Mouse (Mus musculus): Measurements from ENCODE around the gene Zdhhc6. TPM values are rescaled to one million over a fixed set of nuclear protein-coding genes. Genes with fewer than 3 reads are reported as not detected.

Gene Zdhhc6
- polyA plus RNA-seq, 1 experiment: 37.4 TPM

DNA sequence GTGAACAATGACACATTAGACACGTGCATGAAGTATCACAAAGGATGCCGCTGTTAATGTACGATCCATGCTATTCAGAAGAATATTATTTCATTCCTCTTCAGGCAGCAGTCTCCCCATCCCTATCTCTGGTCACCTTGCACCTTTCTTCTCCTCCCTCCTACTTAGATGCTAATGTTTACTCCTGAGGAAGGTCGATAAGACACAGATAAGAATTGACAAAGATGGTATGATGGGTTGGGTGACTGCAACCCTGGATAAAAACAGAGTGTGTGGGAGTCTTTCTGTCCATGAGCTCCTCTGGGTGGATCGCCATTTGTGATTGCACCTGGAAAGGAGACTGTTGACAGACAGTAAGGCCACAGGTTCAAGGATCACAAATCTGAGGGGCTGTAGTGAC is 57.3 kb downstream of the Zdhhc6 start:
- no peak overlapping the region for H3K4me2 ChIP-seq (ENCODE audit: low read depth)
- TF ChIP-seq MAX (IDR thresholded peaks at IDR 0.05; ENCODE audit: low read depth) (no peak), USF1 (IDR thresholded peaks at IDR 0.05; ENCODE audit: low read depth) (no peak), E2F4 (IDR thresholded peaks at IDR 0.05; ENCODE audit: insufficient read depth) (no peak), POLR2AphosphoS2 (IDR thresholded peaks at IDR 0.05; ENCODE audit: insufficient read length, low read depth) (no peak), REST (IDR thresholded peaks at IDR 0.05; ENCODE audit: insufficient read depth, insufficient read length) (no peak), CEBPB (IDR thresholded peaks at IDR 0.05; ENCODE audit: insufficient read depth, poor library complexity, severe bottlenecking) (no peak), MYOG (IDR thresholded peaks at IDR 0.05; ENCODE audit: control insufficient read depth in 1 of 3, insufficient read depth in 1 of 3, insufficient read length in 2 of 3, low read depth in 2 of 3) (no peak), POLR2A (IDR thresholded peaks at IDR 0.05; ENCODE audit: insufficient read length, low read depth) (no peak), MYOD1 (IDR thresholded peaks at IDR 0.05; ENCODE audit: control insufficient read depth in 1 of 3, insufficient read length in 2 of 3, low read depth in 2 of 3) (no peak), SRF (IDR thresholded peaks at IDR 0.05; ENCODE audit: control insufficient read depth, insufficient read length, low read depth) (no peak), TCF3 (IDR thresholded peaks at IDR 0.05; ENCODE audit: insufficient read length, low read depth) (no peak), TCF12 (IDR thresholded peaks at IDR 0.05; ENCODE audit: insufficient read depth, poor library complexity, severe bottlenecking) (no peak)

DNA sequence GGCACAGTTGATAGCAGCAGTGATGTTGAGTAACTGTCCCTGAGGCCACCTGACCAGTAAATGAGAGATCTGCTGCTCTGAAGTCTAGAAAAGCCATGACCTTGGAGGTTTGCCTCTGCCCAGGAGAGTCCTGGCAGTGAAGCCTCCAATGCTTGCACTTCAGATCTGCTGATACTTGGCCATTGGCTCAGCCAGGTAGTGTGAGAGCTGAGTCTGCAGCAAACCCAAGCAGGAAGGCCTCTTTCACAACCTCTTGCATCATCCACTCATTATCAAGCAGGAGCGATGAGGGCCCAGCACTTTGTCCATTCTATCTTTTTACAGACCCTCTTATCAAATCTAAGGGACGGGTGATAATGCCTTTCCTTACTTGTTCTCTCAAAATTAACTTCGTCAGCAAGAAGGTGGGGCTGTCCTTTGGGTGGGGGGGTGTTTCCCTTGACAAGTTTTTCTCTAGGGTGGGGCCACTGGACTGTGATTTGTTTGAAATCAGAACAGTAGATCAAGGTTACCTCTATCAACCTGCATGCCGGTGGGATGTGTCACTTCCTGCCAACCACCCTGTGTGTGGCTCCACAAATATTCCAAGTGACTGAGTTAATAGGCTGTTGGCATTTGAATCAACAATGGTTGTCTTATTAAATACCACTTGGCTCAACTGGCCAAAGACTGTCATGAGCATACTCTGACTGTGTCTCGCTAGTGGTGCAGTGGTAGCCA is 58.0 kb downstream of the Zdhhc6 start:
- TF ChIP-seq MAX (IDR thresholded peaks at IDR 0.05; ENCODE audit: low read depth) (no peak), CEBPB (IDR thresholded peaks at IDR 0.05; ENCODE audit: insufficient read depth, poor library complexity, severe bottlenecking) (peak; percentile 64; the same call in 1 of the 2 replicates)
- H3K4me2 ChIP-seq (ENCODE audit: low read depth): no peak overlapping the region
- no peak overlapping the region for H3ac ChIP-seq (ENCODE audit: control insufficient read depth, insufficient read length)
- H3K27me3 ChIP-seq (ENCODE audit: control insufficient read depth, insufficient read depth, insufficient read length): no peaks in the 10 kb centered on the region
- H3K79me2 ChIP-seq (ENCODE audit: control insufficient read depth, insufficient read depth): no peaks in the 10 kb centered on the region
- H3K36me3 ChIP-seq (ENCODE audit: control insufficient read depth, insufficient read depth): no peaks in the 10 kb centered on the region
- H3K4me3 ChIP-seq: no peak overlapping the region

More for the DNA sequence above, 57.3 kb downstream of the Zdhhc6 start:
- H3K4me3 ChIP-seq: no peak overlapping the region
- no peaks in the 10 kb centered on the region for H3K36me3 ChIP-seq (ENCODE audit: control insufficient read depth, insufficient read depth)
- no peaks in the 10 kb centered on the region for H3K27me3 ChIP-seq (ENCODE audit: control insufficient read depth, insufficient read depth, insufficient read length)
- H3ac ChIP-seq (ENCODE audit: control insufficient read depth, insufficient read length): no peak overlapping the region
- no peaks in the 10 kb centered on the region for H3K79me2 ChIP-seq (ENCODE audit: control insufficient read depth, insufficient read depth)

DNA sequence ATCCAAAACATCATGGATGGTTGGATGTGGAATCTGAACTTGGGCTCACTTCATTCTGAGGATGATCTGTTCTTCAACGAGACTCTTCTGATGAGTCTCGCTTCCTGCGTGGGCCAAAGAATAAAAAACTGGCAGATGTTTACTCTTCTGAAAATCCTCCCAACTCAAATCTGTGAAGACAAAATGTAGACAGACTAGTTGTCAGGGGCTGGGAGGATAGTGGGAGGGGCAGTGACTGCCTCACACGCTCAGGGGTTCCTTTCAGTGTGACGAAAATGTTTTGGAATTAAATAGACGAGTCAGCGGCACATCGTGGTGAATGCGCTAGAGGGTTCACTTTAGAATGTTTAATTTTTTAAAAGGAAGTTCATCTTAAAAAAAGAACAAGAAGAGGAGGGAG is 59.7 kb downstream of the Zdhhc6 start:
- Histone ChIP-seq H3K27me3 (ENCODE audit: control insufficient read depth, insufficient read depth, insufficient read length) (no peaks in the 10 kb centered on the region), H3K4me3 (no peak overlapping the region), H3K4me2 (ENCODE audit: low read depth) (no peak overlapping the region), H3K79me2 (ENCODE audit: control insufficient read depth, insufficient read depth) (no peaks in the 10 kb centered on the region), H3K36me3 (ENCODE audit: control insufficient read depth, insufficient read depth) (no peaks in the 10 kb centered on the region), H3ac (ENCODE audit: control insufficient read depth, insufficient read length) (no peak overlapping the region)
- TF ChIP-seq USF1 (IDR thresholded peaks at IDR 0.05; ENCODE audit: low read depth) (no peak), POLR2AphosphoS2 (IDR thresholded peaks at IDR 0.05; ENCODE audit: insufficient read length, low read depth) (no peak), REST (IDR thresholded peaks at IDR 0.05; ENCODE audit: insufficient read depth, insufficient read length) (no peak), MYOD1 (IDR thresholded peaks at IDR 0.05; ENCODE audit: control insufficient read depth in 1 of 3, insufficient read length in 2 of 3, low read depth in 2 of 3) (no peak), CEBPB (IDR thresholded peaks at IDR 0.05; ENCODE audit: insufficient read depth, poor library complexity, severe bottlenecking) (no peak), POLR2A (IDR thresholded peaks at IDR 0.05; ENCODE audit: insufficient read length, low read depth) (no peak), MAX (IDR thresholded peaks at IDR 0.05; ENCODE audit: low read depth) (no peak), MYOG (IDR thresholded peaks at IDR 0.05; ENCODE audit: control insufficient read depth in 1 of 3, insufficient read depth in 1 of 3, insufficient read length in 2 of 3, low read depth in 2 of 3) (no peak), TCF12 (IDR thresholded peaks at IDR 0.05; ENCODE audit: insufficient read depth, poor library complexity, severe bottlenecking) (no peak), E2F4 (IDR thresholded peaks at IDR 0.05; ENCODE audit: insufficient read depth) (no peak), SRF (IDR thresholded peaks at IDR 0.05; ENCODE audit: control insufficient read depth, insufficient read length, low read depth) (no peak), TCF3 (IDR thresholded peaks at IDR 0.05; ENCODE audit: insufficient read length, low read depth) (no peak)

DNA sequence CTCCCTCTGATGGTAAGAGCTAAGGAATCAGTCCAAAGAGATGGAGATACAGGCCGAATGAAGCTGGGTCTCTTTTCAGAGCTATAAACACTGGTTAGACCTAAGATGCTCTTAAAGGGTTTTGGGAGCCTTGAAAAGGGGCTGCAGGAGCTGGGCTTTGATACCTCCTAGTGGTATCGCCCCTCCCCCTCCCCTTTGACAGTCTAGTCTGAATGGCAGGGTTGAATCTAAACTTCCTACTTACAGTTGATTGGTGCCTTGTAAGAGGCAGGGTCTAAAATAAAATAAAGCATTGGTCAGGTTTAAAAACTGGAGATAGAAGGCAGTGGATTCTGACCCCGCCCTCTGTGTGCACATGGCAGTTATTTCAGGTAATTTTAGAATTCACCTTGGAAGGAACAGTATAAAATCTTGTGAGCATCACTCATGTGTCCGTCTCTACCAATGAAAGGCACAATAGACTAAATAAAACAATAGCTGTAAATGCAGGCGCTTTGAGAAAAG is 61.3 kb downstream of the Zdhhc6 start:
- H3ac ChIP-seq (ENCODE audit: control insufficient read depth, insufficient read length): peak overlapping the region; percentile 25
- no peaks in the 10 kb centered on the region for H3K27me3 ChIP-seq (ENCODE audit: control insufficient read depth, insufficient read depth, insufficient read length)
- no peaks in the 10 kb centered on the region for H3K79me2 ChIP-seq (ENCODE audit: control insufficient read depth, insufficient read depth)
- peak overlapping the region; percentile 60 for H3K4me3 ChIP-seq
- no peaks in the 10 kb centered on the region for H3K36me3 ChIP-seq (ENCODE audit: control insufficient read depth, insufficient read depth)
- no peak for TF ChIP-seq TCF3 (IDR thresholded peaks at IDR 0.05; ENCODE audit: insufficient read length, low read depth)
- TF ChIP-seq MYOD1 (IDR thresholded peaks at IDR 0.05; ENCODE audit: control insufficient read depth in 1 of 3, insufficient read length in 2 of 3, low read depth in 2 of 3): no peak
- no peak for TF ChIP-seq CEBPB (IDR thresholded peaks at IDR 0.05; ENCODE audit: insufficient read depth, poor library complexity, severe bottlenecking)
- TF ChIP-seq USF1 (IDR thresholded peaks at IDR 0.05; ENCODE audit: low read depth): no peak
- no peak for TF ChIP-seq POLR2A (IDR thresholded peaks at IDR 0.05; ENCODE audit: insufficient read length, low read depth)
- TF ChIP-seq SRF (IDR thresholded peaks at IDR 0.05; ENCODE audit: control insufficient read depth, insufficient read length, low read depth): no peak
- peak overlapping the region; percentile 76 for H3K4me2 ChIP-seq (ENCODE audit: low read depth)

All from myocyte (in vitro differentiated cells).